Mouse (Mus musculus) layer of hippocampus, adult 11-12 months (tissue): ENCODE measurements around the gene Exoc6b.

Source experiments
- DNase-seq: peaks from one replicate; pipeline ENCODE4 v3.0.0; 2022; ENCODE audit warnings: low spot score

Exoc6b gene

DNA sequence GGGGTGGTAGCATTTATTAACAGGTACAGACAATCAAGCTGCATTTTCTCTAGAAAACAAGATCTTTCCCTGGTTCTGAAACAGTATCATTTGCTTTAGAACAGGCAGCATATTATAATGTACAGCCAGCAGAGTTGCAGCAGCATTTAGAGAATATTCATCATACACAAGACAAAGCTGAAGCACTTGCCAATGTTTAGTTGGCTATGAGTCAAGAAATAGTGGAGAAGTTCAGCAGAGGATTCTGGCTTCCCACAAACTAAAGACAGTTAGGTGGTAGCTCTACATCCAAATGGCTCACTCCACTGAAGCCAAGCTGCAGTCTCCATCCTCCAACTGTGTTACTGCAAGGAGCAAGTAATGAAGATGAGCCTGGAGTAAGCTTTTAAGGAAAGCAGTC is 342.4 kb downstream of the Exoc6b start:
- no peak for DNase-seq

GRCm38 (mm10) chr6:84713171-84713570 is 356.1 kb downstream of the Exoc6b start:
- no peak for DNase-seq

GRCm38 (mm10) chr6:84710831-84711230 is 358.5 kb downstream of the Exoc6b start:
- DNase-seq: no peak

DNA sequence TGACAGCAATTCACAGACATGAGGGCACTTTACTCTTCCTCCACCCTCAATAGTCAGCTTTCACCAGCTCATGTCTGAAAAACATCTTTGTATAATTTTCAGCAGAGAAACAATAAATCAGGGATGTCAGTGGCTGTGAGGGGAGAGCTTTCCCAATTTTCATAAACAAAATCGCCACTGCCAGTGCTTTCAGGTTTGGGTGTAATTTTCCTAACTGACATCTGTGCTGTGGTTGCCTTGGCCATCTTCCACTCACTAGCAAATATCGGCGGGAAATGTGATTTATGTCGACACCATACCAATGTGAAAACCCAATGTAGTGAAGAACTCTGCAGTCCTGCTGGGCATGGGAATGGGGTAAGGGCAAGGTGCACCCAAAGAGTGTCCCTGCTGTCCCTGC is 360.7 kb downstream of the Exoc6b start:
- DNase-seq: no peak

GRCm38 (mm10) chr6:84699579-84699978 is 369.7 kb downstream of the Exoc6b start:
- no peak for DNase-seq

- no peak for DNase-seq
These were observed 371.0 kb downstream of the Exoc6b start for GRCm38 (mm10) chr6:84698288-84698673.

GRCm38 (mm10) chr6:84697474-84698287 is 371.6 kb downstream of the Exoc6b start:
- no peak for DNase-seq

- DNase-seq: no peak
These were observed 375.5 kb downstream of the Exoc6b start for GRCm38 (mm10) chr6:84693844-84694243.

DNA sequence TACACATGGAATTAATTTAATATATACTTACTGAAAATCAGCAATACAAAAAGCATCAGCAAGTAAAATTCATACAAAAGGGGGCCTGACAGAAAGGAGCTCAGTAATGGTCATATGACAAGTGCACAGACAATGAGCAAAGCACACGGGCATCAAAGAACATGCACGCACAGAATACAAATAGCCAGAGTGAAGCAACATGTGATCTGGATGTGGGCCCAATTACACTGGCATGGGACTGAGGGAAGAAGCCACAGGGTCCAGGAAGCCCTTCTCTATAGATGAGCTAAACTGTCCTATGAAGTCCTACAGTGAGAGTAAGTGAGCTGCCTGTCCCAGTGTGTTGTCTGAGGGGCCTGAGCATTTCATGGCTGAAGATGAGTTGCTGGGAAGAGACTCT is 376.1 kb downstream of the Exoc6b start:
- DNase-seq: peak; percentile 20

GRCm38 (mm10) chr6:84691907-84692306 is 377.4 kb downstream of the Exoc6b start:
- DNase-seq: no peak

DNA sequence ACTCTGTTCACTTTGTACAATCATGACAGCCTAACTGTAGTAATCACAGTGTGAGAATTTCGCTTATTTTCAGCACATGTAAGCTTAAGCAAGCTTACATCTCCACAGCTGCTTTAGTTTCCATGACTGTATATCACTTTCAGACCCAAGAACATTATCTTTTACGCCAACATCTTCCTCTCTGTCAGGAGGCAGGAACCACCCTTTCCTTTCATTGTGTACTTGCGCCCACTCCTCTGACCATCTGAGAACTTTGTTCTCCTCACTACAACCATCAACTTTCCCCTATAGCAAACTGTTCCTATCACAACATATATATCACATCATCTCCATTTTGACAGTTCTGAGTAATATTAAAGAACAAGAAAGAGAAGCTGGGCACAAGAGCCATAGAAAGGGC is 391.5 kb downstream of the Exoc6b start:
- DNase-seq: no peak

DNA sequence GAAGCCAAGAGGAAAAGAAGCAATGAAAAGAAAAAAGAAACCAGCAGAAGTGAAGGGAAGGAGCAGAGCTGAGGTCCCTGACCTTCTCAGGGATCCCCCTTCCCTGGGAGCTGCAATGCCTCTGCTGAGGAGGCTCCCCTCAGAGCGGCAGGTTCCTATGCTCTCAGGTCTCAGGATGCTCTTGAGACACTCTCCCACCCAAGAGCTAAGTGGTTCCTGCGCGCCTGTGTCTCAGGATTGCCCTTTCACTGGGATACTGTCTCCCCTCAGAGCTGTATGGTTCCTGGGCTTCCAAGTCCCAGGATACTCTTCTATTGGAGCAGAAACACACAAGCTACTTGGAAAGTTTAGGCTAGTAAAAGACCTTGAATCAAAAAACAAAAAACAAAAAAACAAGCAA is 394.4 kb downstream of the Exoc6b start:
- no peak for DNase-seq

DNA sequence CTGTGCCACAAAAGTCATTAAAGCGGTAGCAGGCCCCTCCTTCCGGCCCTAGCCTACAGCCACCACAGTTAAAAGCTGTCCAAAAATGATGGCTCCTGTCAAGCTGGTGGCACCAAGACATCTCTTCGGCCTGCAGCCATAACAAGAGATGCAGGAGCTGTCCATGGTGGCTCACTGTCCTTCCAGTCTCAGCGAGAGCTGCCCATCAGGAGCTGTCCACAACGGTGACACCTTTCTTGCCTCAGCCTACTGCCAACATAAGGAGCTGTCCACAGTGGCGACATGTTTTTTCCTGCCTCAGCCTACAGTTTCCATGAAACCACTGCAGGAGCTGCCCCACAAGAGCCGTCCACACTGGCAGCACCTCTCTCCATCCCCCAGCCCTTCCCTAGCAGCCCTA is 395.2 kb downstream of the Exoc6b start:
- no peak for DNase-seq

GRCm38 (mm10) chr6:84661451-84662112 is 407.7 kb downstream of the Exoc6b start:
- DNase-seq: no peak

GRCm38 (mm10) chr6:84660982-84661381 is 408.3 kb downstream of the Exoc6b start:
- DNase-seq: no peak

GRCm38 (mm10) chr6:84657091-84657490 is 412.2 kb downstream of the Exoc6b start:
- DNase-seq: no peak

- no peak for DNase-seq
These were observed 412.6 kb downstream of the Exoc6b start for GRCm38 (mm10) chr6:84656680-84657079.

DNA sequence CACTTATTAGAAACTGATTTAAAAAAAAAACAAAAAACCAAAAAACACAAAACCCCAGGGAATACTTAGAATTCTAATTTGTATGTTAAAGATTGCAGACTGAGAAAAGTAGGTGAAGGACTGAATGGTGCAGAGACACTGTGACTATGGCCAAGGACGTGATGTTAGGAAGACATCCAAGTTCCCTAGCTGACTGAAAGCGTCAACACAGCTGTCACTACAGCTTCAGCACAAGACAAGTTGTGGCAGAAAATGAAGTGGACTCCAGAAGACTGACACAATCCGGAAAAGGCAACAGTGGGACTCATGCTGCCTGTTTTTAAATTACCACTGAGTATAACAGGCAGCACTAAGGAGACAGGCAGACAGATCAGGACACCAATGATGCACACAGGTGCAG is 417.4 kb downstream of the Exoc6b start:
- DNase-seq: no peak

DNA sequence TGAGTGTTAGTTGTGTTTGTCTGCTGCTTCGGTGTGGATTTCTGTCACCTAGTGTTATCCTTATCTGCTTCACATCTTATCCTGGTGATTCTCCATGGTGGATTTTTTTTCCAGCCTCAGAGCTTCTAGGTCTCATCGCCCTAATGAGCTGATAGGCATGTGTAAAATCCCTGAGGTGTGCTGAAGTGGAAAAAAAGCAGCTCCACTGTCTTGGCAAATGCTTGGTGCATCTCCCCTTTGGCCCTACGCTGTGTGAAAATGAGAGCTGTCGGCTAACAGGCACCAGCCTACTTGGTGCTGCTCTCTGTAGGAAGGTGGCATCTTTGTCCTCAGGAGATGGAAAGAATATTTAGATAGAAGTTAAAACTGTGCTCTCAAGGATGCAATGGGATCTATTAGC is 422.1 kb downstream of the Exoc6b start:
- no peak for DNase-seq

DNA sequence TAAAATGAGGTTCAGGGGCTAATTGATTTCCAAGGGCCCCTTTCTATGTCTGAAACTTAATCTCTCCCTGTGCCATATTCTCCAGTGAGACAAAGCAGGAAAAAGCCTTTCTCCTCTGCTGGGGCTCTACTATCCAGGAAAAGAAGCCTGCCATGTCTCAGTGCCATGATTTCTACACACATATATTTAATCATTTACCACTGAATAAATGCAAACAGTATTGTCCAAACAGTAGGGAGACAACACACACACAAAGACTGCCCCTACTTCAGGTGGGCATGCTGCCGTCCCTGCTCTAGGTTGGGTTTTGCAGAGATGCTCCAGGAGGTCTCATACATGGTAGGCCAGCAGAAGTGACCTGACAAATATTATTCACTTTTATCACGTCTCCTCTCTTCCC is 422.6 kb downstream of the Exoc6b start:
- DNase-seq: no peak

GRCm38 (mm10) chr6:84641062-84641431 is 428.3 kb downstream of the Exoc6b start:
- no peak for DNase-seq

- no peak for DNase-seq
These were observed 428.8 kb downstream of the Exoc6b start for GRCm38 (mm10) chr6:84640324-84641061.

- no peak for DNase-seq
These were observed 431.1 kb downstream of the Exoc6b start for GRCm38 (mm10) chr6:84638206-84638605.
